In the genomic region with DNA sequence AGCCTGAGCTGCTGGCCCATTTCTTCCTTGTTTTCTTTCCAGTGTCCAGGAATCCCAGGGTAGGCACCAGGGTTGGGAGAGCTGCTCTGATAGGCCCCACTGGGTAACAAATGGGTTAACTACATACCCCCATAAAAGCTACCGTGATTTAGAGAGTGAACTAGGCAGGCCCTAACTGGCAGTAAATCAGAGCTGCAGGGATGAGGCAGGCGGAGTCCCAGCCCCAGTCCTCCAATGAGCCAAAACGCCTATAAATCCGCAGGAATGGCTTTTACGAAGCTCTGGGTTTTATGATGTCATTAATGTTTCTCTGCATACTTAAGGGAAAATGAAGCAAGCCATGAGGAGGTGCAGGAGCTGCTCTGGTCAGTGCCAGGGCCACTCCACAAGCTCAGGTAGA, we compare ENCODE assay signal across 18 mouse cellular contexts. TPM values are rescaled to one million over a fixed set of nuclear protein-coding genes. Genes with fewer than 3 reads are reported as not detected.
DNase-seq lines count a peak whose midpoint lies in the region; ATAC-seq lines count a peak whose summit lies in the region.
"Had no signal": no experiment of that assay in that cellular context is flagged by ENCODE, and none has a peak within 500 bp of the region (broad histone marks: within the 10 kb centered on the region; RNA-seq: fewer than 3 reads in every experiment).

No protein-coding gene starts in this region.

- no peak overlapping the region; the same call in 1 of the 2 replicates for H3K9ac ChIP-seq in forebrain, embryonic 12.5 days
- no peak overlapping the region for H3K9ac ChIP-seq in forebrain, embryonic 14.5 days (ENCODE audit: low read length)
- H3K9ac ChIP-seq in limb, embryonic 11.5 days (ENCODE audit: low read length), result no peak overlapping the region
- no peak overlapping the region for H3K9ac ChIP-seq in forebrain, embryonic 15.5 days (replicated peaks)
- H3K9ac ChIP-seq in limb, embryonic 15.5 days, result no peak overlapping the region

- WGBS in forebrain, embryonic 12.5 days, result 71% methylated on average over 5 of the region's 5 CpGs
- WGBS in forebrain, embryonic 14.5 days, result 57% methylated on average over 5 of the region's 5 CpGs
- WGBS in limb, embryonic 11.5 days, result 22% methylated on average over 5 of the region's 5 CpGs
- 31% methylated on average over 5 of the region's 5 CpGs for WGBS in limb, embryonic 10.5 days
- 45% methylated on average over 5 of the region's 5 CpGs for WGBS in forebrain, embryonic 15.5 days
- WGBS in limb, embryonic 15.5 days, result 24% methylated on average over 5 of the region's 5 CpGs

- no peak for ATAC-seq in forebrain, embryonic 12.5 days (ENCODE audit: low FRiP score)
- ATAC-seq in forebrain, embryonic 14.5 days, result no peak
- ATAC-seq in limb, embryonic 11.5 days (ENCODE audit: insufficient number of reproducible peaks, low FRiP score, low TSS enrichment, low read depth), result peak; percentile 52
- no peak for ATAC-seq in forebrain, embryonic 15.5 days (replicated peaks)
- 0 out of 2 replicates have a peak, but pooled peaks have one; percentile 9 for ATAC-seq in limb, embryonic 15.5 days (ENCODE audit: insufficient number of reproducible peaks, low FRiP score, low TSS enrichment, low read depth)
- ATAC-seq: CD4-positive, CD25-positive, alpha-beta regulatory T cell, adult 4 months had no signal

- H3K4me2 ChIP-seq in forebrain, embryonic 12.5 days, result no peak overlapping the region
- H3K4me2 ChIP-seq in forebrain, embryonic 14.5 days (ENCODE audit: low read length), result no peak overlapping the region
- no peak overlapping the region for H3K4me2 ChIP-seq in limb, embryonic 11.5 days (ENCODE audit: low read depth, severe bottlenecking)
- no peak overlapping the region for H3K4me2 ChIP-seq in forebrain, embryonic 15.5 days (replicated peaks)
- H3K4me2 ChIP-seq in limb, embryonic 15.5 days, result no peak overlapping the region

- no peaks in the 10 kb centered on the region for H3K9me3 ChIP-seq in forebrain, embryonic 12.5 days
- no peaks in the 10 kb centered on the region for H3K9me3 ChIP-seq in forebrain, embryonic 14.5 days (replicated peaks; ENCODE audit: control insufficient read depth, low read length)
- H3K9me3 ChIP-seq in limb, embryonic 11.5 days (ENCODE audit: control insufficient read depth, low read length), result no peaks in the 10 kb centered on the region
- H3K9me3 ChIP-seq in limb, embryonic 10.5 days (replicated peaks), result no peaks in the 10 kb centered on the region
- H3K9me3 ChIP-seq in forebrain, embryonic 15.5 days, result no peaks in the 10 kb centered on the region
- no peaks in the 10 kb centered on the region for H3K9me3 ChIP-seq in limb, embryonic 15.5 days

- peaks cover 3% of the 10 kb centered on the region; the same call in 1 of the 2 replicates for H3K36me3 ChIP-seq in forebrain, embryonic 12.5 days (replicated peaks)
- no peaks in the 10 kb centered on the region for H3K36me3 ChIP-seq in forebrain, embryonic 14.5 days (ENCODE audit: control insufficient read depth, insufficient read depth, low read length)
- H3K36me3 ChIP-seq in limb, embryonic 11.5 days (ENCODE audit: control insufficient read depth, insufficient read depth, low read length), result no peaks in the 10 kb centered on the region
- H3K36me3 ChIP-seq in limb, embryonic 10.5 days, result peaks cover 19% of the 10 kb centered on the region
- H3K36me3 ChIP-seq in forebrain, embryonic 15.5 days, result no peaks in the 10 kb centered on the region
- H3K36me3 ChIP-seq in limb, embryonic 15.5 days, result peaks cover 5% of the 10 kb centered on the region; the same call in 1 of the 2 replicates

- intact Hi-C loops in left cerebral cortex, postnatal 10 days (cut with DNase I), result no loop called here

- no peak overlapping the region for H3K4me3 ChIP-seq in forebrain, embryonic 12.5 days (replicated peaks)
- no peak overlapping the region for H3K4me3 ChIP-seq in forebrain, embryonic 14.5 days (ENCODE audit: low read depth, low read length)
- H3K4me3 ChIP-seq in limb, embryonic 11.5 days (ENCODE audit: low read depth, low read length), result no peak overlapping the region
- no peak overlapping the region for H3K4me3 ChIP-seq in limb, embryonic 10.5 days
- no peak overlapping the region for H3K4me3 ChIP-seq in forebrain, embryonic 15.5 days
- no peak overlapping the region for H3K4me3 ChIP-seq in limb, embryonic 15.5 days
- H3K4me3 ChIP-seq: myocyte had no signal

- H3K27ac ChIP-seq in forebrain, embryonic 12.5 days, result peak overlapping the region; percentile 95
- H3K27ac ChIP-seq in forebrain, embryonic 14.5 days (ENCODE audit: low read depth, low read length), result no peak overlapping the region; the same call in 1 of the 2 replicates
- H3K27ac ChIP-seq in limb, embryonic 11.5 days (replicated peaks; ENCODE audit: low read depth, low read length), result no peak overlapping the region
- no peak overlapping the region for H3K27ac ChIP-seq in limb, embryonic 10.5 days
- peak overlapping the region; percentile 92; the same call in 1 of the 2 replicates for H3K27ac ChIP-seq in forebrain, embryonic 15.5 days (replicated peaks)
- no peak overlapping the region for H3K27ac ChIP-seq in limb, embryonic 15.5 days
- H3K27ac ChIP-seq: kidney, postnatal 0 days had no signal

- peaks cover 61% of the 10 kb centered on the region for H3K4me1 ChIP-seq in forebrain, embryonic 12.5 days
- peaks cover 40% of the 10 kb centered on the region for H3K4me1 ChIP-seq in forebrain, embryonic 14.5 days (ENCODE audit: control insufficient read depth, insufficient read depth, low read length)
- H3K4me1 ChIP-seq in limb, embryonic 11.5 days (ENCODE audit: control insufficient read depth, insufficient read depth, low read length), result peaks cover 18% of the 10 kb centered on the region
- peaks cover 41% of the 10 kb centered on the region for H3K4me1 ChIP-seq in limb, embryonic 10.5 days
- peaks cover 54% of the 10 kb centered on the region for H3K4me1 ChIP-seq in forebrain, embryonic 15.5 days
- H3K4me1 ChIP-seq in limb, embryonic 15.5 days, result peaks cover 36% of the 10 kb centered on the region

- no peaks in the 10 kb centered on the region for H3K27me3 ChIP-seq in forebrain, embryonic 12.5 days
- no peaks in the 10 kb centered on the region for H3K27me3 ChIP-seq in forebrain, embryonic 14.5 days (replicated peaks; ENCODE audit: control insufficient read depth, insufficient read depth, low read length)
- H3K27me3 ChIP-seq in limb, embryonic 11.5 days (ENCODE audit: control insufficient read depth, insufficient read depth, low read length), result no peaks in the 10 kb centered on the region
- H3K27me3 ChIP-seq in limb, embryonic 10.5 days (ENCODE audit: low read depth, poor library complexity, severe bottlenecking), result no peaks in the 10 kb centered on the region
- no peaks in the 10 kb centered on the region for H3K27me3 ChIP-seq in forebrain, embryonic 15.5 days
- no peaks in the 10 kb centered on the region for H3K27me3 ChIP-seq in limb, embryonic 15.5 days

- DNase-seq in forebrain, embryonic 14.5 days (ENCODE audit: low spot score), result no peak
- peak; percentile 54 for DNase-seq in limb, embryonic 11.5 days (ENCODE audit: low spot score)
- DNase-seq in limb, embryonic 10.5 days (ENCODE audit: low spot score), result no peak
- no peak for DNase-seq in retina, postnatal 1 day
- DNase-seq in left cerebral cortex, postnatal 10 days (ENCODE audit: extremely low spot score in 1 of 2, low spot score in 2 of 2), result no peak
- DNase-seq: adrenal gland, postnatal 14 days; cerebellum, adult 8-10 months; gastrocnemius, postnatal 25 days; heart, postnatal 36 days; kidney, adult 18-20 months; lung, postnatal 4 days; right cerebral cortex, postnatal 14 days had no signal

RNA-seq across cellular contexts. Expression of a gene that starts 33.3 kb away (rescaled TPM):
- 39.5 and 39.8 TPM in 2 replicates for polyA plus RNA-seq in forebrain, embryonic 12.5 days (2016; fragmentation: Nextera tagmentation; extraction: Ambion mirVana)
- polyA plus RNA-seq in forebrain, embryonic 14.5 days (2014; fragmentation: Nextera tagmentation; extraction: Ambion mirVana), result 15.0 and 19.8 TPM in 2 replicates
- polyA plus RNA-seq in limb, embryonic 11.5 days (2014; fragmentation: Nextera tagmentation; extraction: Ambion mirVana), result 23.3 and 23.9 TPM in 2 replicates
- polyA plus RNA-seq in limb, embryonic 10.5 days (2016; fragmentation: Nextera tagmentation; extraction: Ambion mirVana), result 22.5 and 24.8 TPM in 2 replicates
- 26.4 and 30.8 TPM in 2 replicates for polyA plus RNA-seq in forebrain, embryonic 15.5 days (2015; fragmentation: Nextera tagmentation; extraction: Ambion mirVana)
- 10.3 and 12.1 TPM in 2 replicates for polyA plus RNA-seq in limb, embryonic 15.5 days (2015; fragmentation: Nextera tagmentation; extraction: Ambion mirVana)
- total RNA-seq in left cerebral cortex, postnatal 10 days (2021), result 10 to 100 TPM; 66.3 TPM

Comparison
In these comparisons a context has a peak if more than half of its experiments do, and no peak if none do; other contexts are left out.
1. H3K27ac ChIP-seq: peak in forebrain, embryonic 12.5 days (single experiment) and forebrain, embryonic 15.5 days (single experiment); none in forebrain, embryonic 14.5 days (single experiment), limb, embryonic 11.5 days (single experiment), limb, embryonic 10.5 days (single experiment) and limb, embryonic 15.5 days (single experiment).
2. ATAC-seq: peak in limb, embryonic 11.5 days (single experiment) and limb, embryonic 15.5 days (single experiment); none in forebrain, embryonic 12.5 days (single experiment), forebrain, embryonic 14.5 days (single experiment) and forebrain, embryonic 15.5 days (single experiment).